Mouse (Mus musculus) liver, postnatal 0 days (tissue): ENCODE data around the gene Ankrd55.

Experiments used
- CTCF ChIP-seq: sonication (generic); IDR thresholded peaks from 2 replicates; pipeline ENCODE4 v1.5.1; 2016; ENCODE audit warnings: antibody characterized with exemption, low read depth
- EP300 ChIP-seq: IDR thresholded peaks from 2 replicates; pipeline ENCODE4 v1.6.1; 2016; ENCODE audit warnings: antibody characterized with exemption, low read depth, mild to moderate bottlenecking

GRCm38 (mm10) chr13:112388176-112388575 is 99.9 kb downstream of the Ankrd55 start:
- no peak for TF ChIP-seq CTCF
- TF ChIP-seq EP300 = no peak
